Mouse (Mus musculus) E14TG2a.4 (cell line): Measurements from ENCODE around the gene Arhgap6.

Experiments
- H3K27me3 ChIP-seq: 2 replicates; pipeline ENCODE4 v1.6.1; 2014; ENCODE audit warnings: low read length, control low read depth; ENCODE audit not compliant: insufficient read depth
- H3K36me3 ChIP-seq: 2 replicates; pipeline ENCODE4 v1.6.1; 2014; ENCODE audit warnings: low read length, control low read depth; ENCODE audit not compliant: insufficient read depth
- H3K4me1 ChIP-seq: replicated peaks from 2 replicates; pipeline ENCODE4 v1.6.1; 2014; ENCODE audit warnings: low read depth, low read length, control low read depth
- H3K4me3 ChIP-seq: replicated peaks from 2 replicates; pipeline ENCODE4 v1.5.1; 2014; ENCODE audit warnings: mild to moderate bottlenecking, low read length
- H3K9me3 ChIP-seq: 2 replicates; pipeline ENCODE4 v1.6.1; 2014; ENCODE audit warnings: low read length, control low read depth
- CTCF ChIP-seq: conservative IDR thresholded peaks from 2 replicates; pipeline ENCODE4 v1.5.1; 2014; ENCODE audit warnings: low read length
- NANOG ChIP-seq: IDR thresholded peaks from 2 replicates; pipeline ENCODE4 v1.6.1; 2014; ENCODE audit warnings: borderline replicate concordance, low read length, mixed read lengths
- POU5F1 ChIP-seq: IDR thresholded peaks from 2 replicates; pipeline ENCODE4 v1.6.1; 2014; ENCODE audit warnings: low read length, borderline replicate concordance

Arhgap6 gene

GRCm38 (mm10) chrX:168935447-168935846 is 140.5 kb downstream of the Arhgap6 start:
- Histone ChIP-seq H3K9me3 (no peaks in the 10 kb centered on the region), H3K27me3 (no peaks in the 10 kb centered on the region), H3K4me3 (no peak overlapping the region), H3K36me3 (no peaks in the 10 kb centered on the region), H3K4me1 (no peaks in the 10 kb centered on the region)
- TF ChIP-seq CTCF (peak; percentile 53), POU5F1 (no peak), NANOG (no peak)

DNA sequence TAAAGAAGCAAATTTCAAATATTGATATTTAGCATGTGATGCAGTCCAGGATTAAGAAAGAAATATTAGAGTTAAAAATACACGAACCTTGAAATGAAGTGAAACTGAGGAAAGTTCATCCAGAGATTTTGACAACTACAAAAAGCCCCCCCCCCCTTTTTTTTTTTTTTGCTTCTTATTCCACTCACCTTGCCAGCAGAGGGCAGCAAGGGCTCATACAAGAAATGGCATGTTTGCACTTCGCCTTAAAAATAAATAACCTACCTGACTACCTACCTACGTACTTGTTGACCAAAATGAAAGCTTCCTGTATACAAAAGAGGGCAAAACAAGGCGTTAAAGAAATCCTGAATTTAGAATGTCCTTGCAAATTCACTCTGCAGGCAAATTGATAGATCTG is 143.0 kb downstream of the Arhgap6 start:
- Histone ChIP-seq H3K4me1 (no peaks in the 10 kb centered on the region), H3K27me3 (no peaks in the 10 kb centered on the region), H3K9me3 (no peaks in the 10 kb centered on the region), H3K4me3 (no peak overlapping the region), H3K36me3 (no peaks in the 10 kb centered on the region)
- no peak for TF ChIP-seq POU5F1
- no peak for TF ChIP-seq NANOG
- TF ChIP-seq CTCF: no peak

DNA sequence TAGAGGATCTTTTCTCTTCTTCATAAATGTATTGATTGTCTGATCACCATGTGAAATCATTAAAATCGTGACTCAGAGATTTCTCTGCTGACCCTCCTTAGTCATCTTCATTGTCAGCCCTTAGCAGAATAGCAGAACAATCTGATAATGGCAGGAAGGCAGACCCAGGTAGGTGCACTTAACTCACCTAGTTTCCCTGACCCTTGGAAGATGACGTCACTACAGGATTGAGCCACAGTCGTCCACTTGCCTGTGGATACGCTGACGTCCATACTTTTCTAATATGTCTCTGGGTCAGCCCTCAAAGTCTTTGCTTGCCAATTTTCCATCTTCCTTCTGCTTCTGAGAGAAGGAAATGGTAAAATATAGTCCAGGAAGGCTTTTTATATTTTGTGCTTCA is 146.8 kb downstream of the Arhgap6 start:
- Histone ChIP-seq H3K4me1 (no peaks in the 10 kb centered on the region), H3K27me3 (no peaks in the 10 kb centered on the region), H3K4me3 (no peak overlapping the region), H3K36me3 (no peaks in the 10 kb centered on the region), H3K9me3 (no peaks in the 10 kb centered on the region)
- no peak for TF ChIP-seq CTCF
- TF ChIP-seq NANOG: no peak
- TF ChIP-seq POU5F1: no peak

DNA sequence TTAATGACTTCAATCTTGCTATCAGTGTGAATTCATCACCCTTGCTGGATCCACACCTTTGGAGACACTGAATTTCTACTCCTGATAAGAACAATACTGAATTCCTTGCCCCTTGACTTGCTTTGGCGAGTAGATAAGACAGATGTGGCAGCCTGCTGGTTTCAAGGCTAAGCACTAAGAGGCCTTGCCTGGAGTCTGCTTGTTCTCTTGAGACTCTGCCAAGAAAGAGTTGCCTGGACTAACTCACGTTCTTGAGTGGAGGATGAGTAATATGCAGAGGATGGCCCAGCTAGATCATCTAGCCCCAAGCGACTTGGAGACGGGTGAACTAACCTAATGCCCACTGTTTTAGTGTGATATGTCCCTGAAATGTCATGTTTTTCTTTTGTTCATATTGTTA is 148.3 kb downstream of the Arhgap6 start:
- H3K4me1 ChIP-seq: no peaks in the 10 kb centered on the region
- TF ChIP-seq POU5F1: no peak
- no peak for TF ChIP-seq CTCF
- no peak for TF ChIP-seq NANOG

DNA sequence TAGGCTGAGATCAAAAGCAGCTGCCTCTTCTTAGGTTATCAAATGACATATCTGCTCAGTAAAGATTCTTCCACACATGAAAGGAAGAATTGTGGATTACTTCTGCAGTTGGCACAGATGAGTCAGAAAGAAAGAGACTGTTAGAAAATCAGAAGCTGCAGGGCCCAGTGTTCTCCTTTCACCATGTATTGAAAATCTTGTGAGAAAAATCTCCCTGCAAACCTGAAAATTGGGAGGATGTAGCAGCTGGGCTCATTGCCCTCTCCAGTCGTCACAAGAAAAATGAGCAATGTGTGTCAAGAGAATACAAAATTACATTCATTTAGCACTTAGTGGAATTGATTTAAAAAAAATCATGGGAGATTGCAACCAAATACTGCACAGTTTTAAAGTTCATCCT is 180.5 kb downstream of the Arhgap6 start:
- no peaks in the 10 kb centered on the region for H3K36me3 ChIP-seq
- no peak overlapping the region for H3K4me3 ChIP-seq
- no peaks in the 10 kb centered on the region for H3K9me3 ChIP-seq
- H3K27me3 ChIP-seq: no peaks in the 10 kb centered on the region
- TF ChIP-seq CTCF (no peak), NANOG (no peak), POU5F1 (no peak)
- H3K4me1 ChIP-seq: no peaks in the 10 kb centered on the region

More for the DNA sequence above, 148.3 kb downstream of the Arhgap6 start:
- Histone ChIP-seq H3K9me3 (no peaks in the 10 kb centered on the region), H3K36me3 (no peaks in the 10 kb centered on the region), H3K4me3 (no peak overlapping the region), H3K27me3 (no peaks in the 10 kb centered on the region)

- no peaks in the 10 kb centered on the region for H3K27me3 ChIP-seq
- no peaks in the 10 kb centered on the region for H3K9me3 ChIP-seq
- no peaks in the 10 kb centered on the region for H3K4me1 ChIP-seq
- H3K4me3 ChIP-seq: no peak overlapping the region
- TF ChIP-seq CTCF: no peak
- TF ChIP-seq POU5F1: no peak
- no peak for TF ChIP-seq NANOG
- no peaks in the 10 kb centered on the region for H3K36me3 ChIP-seq
These were observed 182.9 kb downstream of the Arhgap6 start for GRCm38 (mm10) chrX:168977776-168978175.

DNA sequence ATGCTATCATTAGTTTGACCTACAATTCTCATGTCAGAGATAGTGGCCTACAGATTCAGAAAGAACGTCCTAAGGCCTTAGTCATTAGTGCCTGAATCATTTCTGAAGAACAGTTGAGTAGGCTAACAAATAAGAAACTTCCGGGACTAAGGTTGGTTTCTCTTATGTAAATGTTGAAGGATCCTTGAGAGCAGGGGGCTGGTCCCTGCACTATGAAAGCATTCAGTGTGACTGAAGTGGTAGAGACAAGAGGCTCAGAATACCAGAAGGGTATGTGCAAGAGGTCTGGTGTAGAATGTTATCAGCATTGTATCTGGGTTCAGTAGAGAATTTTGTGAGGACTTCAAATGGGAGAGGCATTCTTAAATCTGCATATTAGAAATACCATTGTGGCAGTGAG is 185.5 kb downstream of the Arhgap6 start:
- no peaks in the 10 kb centered on the region for H3K36me3 ChIP-seq
- H3K4me3 ChIP-seq: no peak overlapping the region
- H3K9me3 ChIP-seq: no peaks in the 10 kb centered on the region
- no peaks in the 10 kb centered on the region for H3K27me3 ChIP-seq
- TF ChIP-seq NANOG (no peak), POU5F1 (no peak), CTCF (no peak)
- no peaks in the 10 kb centered on the region for H3K4me1 ChIP-seq

DNA sequence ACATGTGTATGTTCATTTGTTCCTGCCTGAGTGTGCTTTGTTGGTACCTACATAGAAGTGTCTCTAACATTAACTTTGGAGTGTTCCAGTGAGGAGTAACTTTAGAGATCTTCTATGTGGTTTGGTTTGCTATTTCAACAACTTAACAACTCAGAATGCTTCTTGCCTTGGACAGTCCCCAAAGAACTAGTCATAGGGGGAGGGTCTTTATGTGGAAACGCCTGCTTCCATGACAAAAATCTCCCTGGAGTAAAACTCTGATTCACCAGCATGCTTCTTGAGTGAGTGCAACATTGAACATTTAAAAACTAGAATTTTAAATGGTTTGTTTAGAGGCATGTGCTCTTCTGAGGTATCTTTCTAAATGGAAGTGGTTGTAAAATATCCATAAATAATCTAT is 212.2 kb downstream of the Arhgap6 start:
- no peak overlapping the region for H3K4me3 ChIP-seq
- H3K4me1 ChIP-seq: no peaks in the 10 kb centered on the region
- no peaks in the 10 kb centered on the region for H3K27me3 ChIP-seq
- TF ChIP-seq POU5F1 (no peak), CTCF (no peak), NANOG (no peak)
- no peaks in the 10 kb centered on the region for H3K36me3 ChIP-seq
- H3K9me3 ChIP-seq: no peaks in the 10 kb centered on the region

DNA sequence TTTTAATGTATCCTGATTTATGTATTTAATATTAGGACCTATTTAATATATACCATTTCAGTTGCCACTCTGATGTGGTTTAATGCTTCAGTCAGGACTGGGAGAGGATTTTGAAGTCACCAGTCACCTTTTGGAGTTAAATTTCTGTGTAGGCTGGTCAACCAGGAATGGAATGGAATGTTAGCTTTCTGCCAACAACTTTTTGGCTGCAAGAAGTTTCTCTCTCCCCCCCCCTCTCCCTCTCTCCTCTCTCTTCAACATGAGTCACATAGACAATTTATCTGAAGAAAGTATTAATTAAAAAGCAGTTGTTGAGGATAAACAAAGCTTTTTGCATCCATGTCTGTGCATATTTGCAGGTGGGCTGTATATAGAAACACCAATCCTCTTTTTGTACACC is 217.8 kb downstream of the Arhgap6 start:
- no peaks in the 10 kb centered on the region for H3K9me3 ChIP-seq
- H3K27me3 ChIP-seq: no peaks in the 10 kb centered on the region
- H3K4me3 ChIP-seq: no peak overlapping the region
- no peaks in the 10 kb centered on the region for H3K4me1 ChIP-seq
- TF ChIP-seq CTCF (no peak), POU5F1 (no peak), NANOG (no peak)
- no peaks in the 10 kb centered on the region for H3K36me3 ChIP-seq
